Mouse (Mus musculus): ENCODE measurements around the gene Tenm3. TPM values are rescaled to one million over a fixed set of nuclear protein-coding genes. Genes with fewer than 3 reads are reported as not detected.

Tenm3 gene
- polyA plus RNA-seq, 1 experiment from 2014 or later, result 2.6 TPM

DNA sequence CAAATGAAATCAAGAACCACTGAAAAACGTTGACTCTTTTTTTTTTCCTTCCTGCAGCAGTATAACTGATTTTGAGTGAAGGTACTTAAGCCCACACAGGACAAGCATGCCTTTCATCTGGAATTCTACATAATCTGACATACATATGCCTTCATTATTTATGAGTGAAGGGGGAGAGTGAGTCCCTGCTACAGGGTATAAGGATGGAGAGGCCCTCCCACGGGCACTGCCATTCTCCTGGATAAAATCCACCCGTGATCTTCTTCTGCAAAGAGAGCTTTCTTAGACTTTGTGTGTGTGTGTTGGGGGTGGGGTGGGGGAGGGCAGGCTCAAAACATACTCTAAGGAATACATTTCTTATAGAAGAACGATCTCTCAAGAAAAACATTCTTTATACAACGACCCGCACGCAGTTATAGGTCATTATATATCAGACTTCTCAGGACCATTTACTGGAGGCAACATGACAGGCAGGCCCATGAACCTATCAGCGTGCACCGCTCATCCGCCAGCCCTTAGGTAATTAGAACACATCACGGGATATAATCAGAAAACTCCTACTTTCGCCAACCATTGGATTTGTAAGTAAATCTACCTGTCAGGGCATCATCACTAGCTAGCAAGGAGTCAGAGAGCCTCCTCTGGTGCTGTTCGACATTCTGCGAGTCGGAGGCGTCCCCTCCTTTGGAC lies 77.1 kb downstream of the Tenm3 start:
- DNase-seq (no peak), ATAC-seq (ENCODE audit: low read depth) (no peak)
- Histone ChIP-seq H3K9ac (no peak overlapping the region), H3K4me1 (replicated peaks) (no peaks in the 10 kb centered on the region), H3K9me3 (replicated peaks) (no peaks in the 10 kb centered on the region), H3K27me3 (no peaks in the 10 kb centered on the region), H3K4me2 (no peak overlapping the region), H3K4me3 (replicated peaks) (no peak overlapping the region), H3K36me3 (no peaks in the 10 kb centered on the region), H3K27ac (no peak overlapping the region)
- WGBS (ENCODE audit: insufficient replicate concordance), result 68% methylated on average over 16 of the region's 16 CpGs

GRCm38 (mm10) chr8:48765212-48765611 lies 78.5 kb downstream of the Tenm3 start:
- Histone ChIP-seq H3K4me2 (no peak overlapping the region), H3K9ac (no peak overlapping the region), H3K4me1 (replicated peaks) (no peaks in the 10 kb centered on the region), H3K36me3 (no peaks in the 10 kb centered on the region), H3K27ac (no peak overlapping the region), H3K27me3 (no peaks in the 10 kb centered on the region), H3K4me3 (replicated peaks) (no peak overlapping the region), H3K9me3 (replicated peaks) (no peaks in the 10 kb centered on the region)
- DNase-seq (no peak), ATAC-seq (ENCODE audit: low read depth) (no peak)
- WGBS (ENCODE audit: insufficient replicate concordance), result 49% methylated on average over 6 of the region's 6 CpGs

DNA sequence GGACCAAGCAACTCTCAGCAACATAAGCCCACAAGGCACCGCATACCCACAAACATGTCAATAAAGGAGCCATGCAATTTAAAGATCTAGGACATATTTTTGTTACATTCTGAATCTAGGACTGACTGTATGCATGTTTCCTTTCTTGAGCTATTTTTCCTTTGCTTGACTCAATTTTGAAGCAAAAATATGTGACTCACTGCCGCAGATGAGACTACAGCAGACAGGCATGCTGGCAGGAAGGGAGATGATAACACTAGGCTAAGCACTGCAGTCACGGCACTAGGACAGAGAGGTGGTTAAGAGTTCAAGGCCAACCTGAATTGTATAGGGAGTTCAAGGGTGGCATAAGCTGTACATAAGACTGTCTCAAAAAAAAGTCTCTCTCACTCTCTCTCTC lies 79.7 kb downstream of the Tenm3 start:
- Histone ChIP-seq H3K4me1 (replicated peaks) (no peaks in the 10 kb centered on the region), H3K27me3 (no peaks in the 10 kb centered on the region), H3K4me2 (no peak overlapping the region), H3K4me3 (replicated peaks) (no peak overlapping the region), H3K9ac (no peak overlapping the region), H3K36me3 (no peaks in the 10 kb centered on the region), H3K27ac (no peak overlapping the region), H3K9me3 (replicated peaks) (no peaks in the 10 kb centered on the region)
- ATAC-seq (ENCODE audit: low read depth) (no peak), DNase-seq (no peak)
- WGBS (ENCODE audit: insufficient replicate concordance), result 59% methylated on average over 3 of the region's 3 CpGs

DNA sequence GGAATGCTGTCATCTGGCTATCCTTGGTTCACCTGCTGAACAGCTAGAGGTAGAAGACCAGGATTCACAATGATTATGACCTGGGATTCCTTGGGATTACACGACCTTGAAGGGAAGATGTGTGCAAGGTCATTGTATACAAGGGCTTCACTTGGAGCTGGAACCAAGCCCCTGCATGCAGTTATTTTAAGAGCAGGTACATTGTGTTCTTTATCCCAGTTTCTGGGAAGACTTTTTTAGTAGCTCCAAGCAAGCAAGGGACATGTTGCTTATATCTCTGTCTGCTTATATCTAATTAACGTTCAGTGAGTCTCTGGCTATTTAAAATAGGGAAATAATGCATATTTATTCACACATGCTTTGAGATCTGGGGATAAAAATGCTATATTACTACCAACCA lies 86.9 kb downstream of the Tenm3 start:
- Histone ChIP-seq H3K27me3 (no peaks in the 10 kb centered on the region), H3K4me1 (replicated peaks) (no peaks in the 10 kb centered on the region), H3K4me2 (no peak overlapping the region), H3K9me3 (replicated peaks) (no peaks in the 10 kb centered on the region), H3K27ac (no peak overlapping the region), H3K9ac (no peak overlapping the region), H3K4me3 (replicated peaks) (no peak overlapping the region), H3K36me3 (no peaks in the 10 kb centered on the region)
- ATAC-seq (ENCODE audit: low read depth) (no peak), DNase-seq (no peak)
- WGBS (ENCODE audit: insufficient replicate concordance), result 41% methylated on average over 2 of the region's 2 CpGs

- no peak overlapping the region for H3K27ac ChIP-seq
- H3K9ac ChIP-seq, result no peak overlapping the region
- no peaks in the 10 kb centered on the region for H3K4me1 ChIP-seq (replicated peaks)
- H3K4me2 ChIP-seq, result no peak overlapping the region
- ATAC-seq (ENCODE audit: low read depth) (peak; percentile 68; the same call in 1 of the 2 replicates), DNase-seq (no peak)
- H3K27me3 ChIP-seq, result no peaks in the 10 kb centered on the region
- WGBS (ENCODE audit: insufficient replicate concordance), result 57% methylated on average over 7 of the region's 7 CpGs
- no peaks in the 10 kb centered on the region for H3K36me3 ChIP-seq
- no peaks in the 10 kb centered on the region for H3K9me3 ChIP-seq (replicated peaks)
- no peak overlapping the region for H3K4me3 ChIP-seq (replicated peaks)
These were observed 88.3 kb downstream of the Tenm3 start for GRCm38 (mm10) chr8:48755492-48755891.

GRCm38 (mm10) chr8:48754959-48755358 lies 88.8 kb downstream of the Tenm3 start:
- Histone ChIP-seq H3K4me1 (replicated peaks) (no peaks in the 10 kb centered on the region), H3K9me3 (replicated peaks) (no peaks in the 10 kb centered on the region), H3K9ac (no peak overlapping the region), H3K27me3 (no peaks in the 10 kb centered on the region), H3K27ac (no peak overlapping the region), H3K4me3 (replicated peaks) (no peak overlapping the region), H3K4me2 (no peak overlapping the region), H3K36me3 (no peaks in the 10 kb centered on the region)
- no peak for DNase-seq
- 74% methylated on average over 2 of the region's 2 CpGs for WGBS (ENCODE audit: insufficient replicate concordance)
- ATAC-seq (ENCODE audit: low read depth), result no peak

DNA sequence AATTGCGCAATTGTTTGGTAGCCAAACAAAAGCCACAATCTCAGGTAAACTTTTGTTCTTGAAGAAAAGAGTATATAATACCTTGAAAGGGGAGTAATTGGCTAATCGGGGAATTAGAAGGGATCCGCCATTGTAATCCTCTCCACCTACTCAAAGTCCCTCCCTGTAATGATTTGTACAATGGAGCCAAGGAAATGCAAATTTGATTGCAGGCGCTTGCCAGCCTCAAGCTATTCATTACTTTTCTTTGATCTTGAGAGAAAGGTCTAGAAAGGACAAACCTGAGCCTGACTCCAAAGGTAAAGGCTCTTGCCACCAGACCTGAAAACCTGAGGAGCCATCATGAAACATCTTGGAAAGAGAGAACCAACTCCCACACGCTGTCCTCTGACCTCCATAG lies 91.8 kb downstream of the Tenm3 start:
- H3K4me1 ChIP-seq (replicated peaks), result no peaks in the 10 kb centered on the region
- 73% methylated on average over 5 of the region's 5 CpGs for WGBS (ENCODE audit: insufficient replicate concordance)
- DNase-seq (no peak), ATAC-seq (ENCODE audit: low read depth) (no peak)
- H3K27me3 ChIP-seq, result no peaks in the 10 kb centered on the region
- no peak overlapping the region for H3K4me2 ChIP-seq
- no peaks in the 10 kb centered on the region for H3K36me3 ChIP-seq
- no peak overlapping the region for H3K9ac ChIP-seq
- no peak overlapping the region for H3K4me3 ChIP-seq (replicated peaks)
- no peak overlapping the region for H3K27ac ChIP-seq
- H3K9me3 ChIP-seq (replicated peaks), result no peaks in the 10 kb centered on the region

DNA sequence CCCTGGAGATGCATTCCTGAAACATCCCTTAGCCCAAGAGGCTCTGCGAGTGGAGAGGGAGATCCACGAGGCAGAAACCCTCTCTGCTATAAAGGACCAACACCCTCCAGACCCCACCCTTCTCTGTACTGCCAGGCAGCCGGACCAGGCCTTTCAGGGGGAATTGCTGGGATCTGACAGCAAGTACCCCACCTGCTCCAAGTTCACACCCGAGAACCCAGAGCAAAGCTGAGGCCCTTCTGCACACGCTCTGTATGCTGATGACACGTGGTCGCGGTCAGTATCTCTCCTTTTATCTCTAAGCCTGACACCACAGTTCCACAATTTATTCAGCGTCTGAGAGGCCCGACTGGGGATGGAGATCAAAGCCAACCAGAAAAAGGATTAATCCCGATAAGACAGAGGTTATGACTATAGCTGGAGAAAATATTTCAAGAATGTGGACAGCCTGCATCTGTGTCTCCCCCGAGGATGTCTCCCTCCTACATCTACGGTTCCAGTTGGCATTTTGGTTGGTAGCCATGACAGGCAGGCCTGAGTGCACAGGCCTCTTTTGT lies 95.2 kb downstream of the Tenm3 start:
- 55% methylated on average over 13 of the region's 13 CpGs for whole genome bisulfite sequencing (ENCODE audit: insufficient replicate concordance)
- no peak for ATAC-seq (ENCODE audit: low read depth)

GRCm38 (mm10) chr8:48743912-48744311 lies 99.8 kb downstream of the Tenm3 start:
- Histone ChIP-seq H3K27me3 (no peaks in the 10 kb centered on the region), H3K4me2 (no peak overlapping the region), H3K4me3 (replicated peaks) (no peak overlapping the region), H3K27ac (no peak overlapping the region), H3K9ac (no peak overlapping the region), H3K36me3 (no peaks in the 10 kb centered on the region), H3K9me3 (replicated peaks) (no peaks in the 10 kb centered on the region), H3K4me1 (replicated peaks) (no peaks in the 10 kb centered on the region; the same call in 1 of the 2 replicates)
- WGBS (ENCODE audit: insufficient replicate concordance), result 60% methylated on average over 4 of the region's 4 CpGs
- no peak for ATAC-seq (ENCODE audit: low read depth)
- DNase-seq, result no peak

More for the DNA sequence above, 95.2 kb downstream of the Tenm3 start:
- Histone ChIP-seq H3K4me3 (replicated peaks) (no peak overlapping the region), H3K27me3 (no peaks in the 10 kb centered on the region), H3K36me3 (no peaks in the 10 kb centered on the region), H3K4me2 (no peak overlapping the region), H3K9ac (no peak overlapping the region), H3K9me3 (replicated peaks) (no peaks in the 10 kb centered on the region), H3K4me1 (replicated peaks) (no peaks in the 10 kb centered on the region), H3K27ac (no peak overlapping the region)
- DNase-seq, result no peak

DNA sequence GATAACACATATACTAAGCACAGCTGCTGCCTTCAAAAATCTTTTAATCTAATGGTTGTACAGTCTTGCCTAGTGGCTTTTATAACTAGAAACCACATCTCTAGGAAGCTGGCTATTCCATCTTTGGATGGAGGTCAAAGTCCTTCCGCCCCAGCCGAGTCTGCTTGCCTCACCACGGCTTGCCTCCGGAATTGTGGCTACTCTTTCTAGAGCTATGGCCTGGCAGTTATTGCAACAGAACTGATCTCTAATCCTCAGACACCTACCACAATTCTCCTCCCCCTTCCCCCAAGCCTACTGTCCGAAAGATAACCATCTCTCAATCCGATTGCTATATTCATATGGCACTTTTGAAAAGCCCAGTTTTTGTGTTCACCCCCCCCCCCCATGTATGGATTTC lies 101.0 kb downstream of the Tenm3 start:
- no peak overlapping the region for H3K27ac ChIP-seq
- H3K27me3 ChIP-seq, result no peaks in the 10 kb centered on the region
- H3K4me2 ChIP-seq, result no peak overlapping the region
- H3K9me3 ChIP-seq (replicated peaks), result no peaks in the 10 kb centered on the region
- H3K4me1 ChIP-seq (replicated peaks), result no peaks in the 10 kb centered on the region; the same call in 1 of the 2 replicates
- 64% methylated on average over 6 of the region's 6 CpGs for WGBS (ENCODE audit: insufficient replicate concordance)
- no peak overlapping the region for H3K4me3 ChIP-seq (replicated peaks)
- H3K9ac ChIP-seq, result no peak overlapping the region
- no peaks in the 10 kb centered on the region for H3K36me3 ChIP-seq
- no peak for DNase-seq
- peak; percentile 20; the same call in 1 of the 2 replicates for ATAC-seq (ENCODE audit: low read depth)

GRCm38 (mm10) chr8:48740951-48741350 lies 102.8 kb downstream of the Tenm3 start:
- H3K4me2 ChIP-seq, result no peak overlapping the region
- H3K9ac ChIP-seq, result no peak overlapping the region
- ATAC-seq (ENCODE audit: low read depth) (no peak), DNase-seq (no peak)
- H3K4me1 ChIP-seq (replicated peaks), result no peaks in the 10 kb centered on the region; the same call in 1 of the 2 replicates
- no peaks in the 10 kb centered on the region for H3K9me3 ChIP-seq (replicated peaks)
- 69% methylated on average over 11 of the region's 11 CpGs for WGBS (ENCODE audit: insufficient replicate concordance)
- H3K27me3 ChIP-seq, result no peaks in the 10 kb centered on the region
- H3K36me3 ChIP-seq, result no peaks in the 10 kb centered on the region
- H3K27ac ChIP-seq, result no peak overlapping the region
- no peak overlapping the region for H3K4me3 ChIP-seq (replicated peaks)
